Mouse (Mus musculus) hematopoietic stem cell, adult 5-6 weeks (primary cell): ENCODE data around the gene Ms4a4a. TPM values are rescaled to one million over a fixed set of nuclear protein-coding genes. Genes with fewer than 3 reads are reported as not detected.

Experiments used
- ATAC-seq, 2 experiments: fragments of 125-278 bp in 1 of 2; replicated peaks in 1 of 2; 2 replicates each; pipeline ENCODE4 v1.8.0; 2016 to 2017; ENCODE audit warnings: inconsistent platforms in 2 of 2, mild to moderate bottlenecking in 2 of 2, moderate number of reproducible peaks in 2 of 2, low read depth in 1 of 2, moderate TSS enrichment in 1 of 2; ENCODE audit not compliant: low FRiP score in 2 of 2, poor library complexity in 2 of 2, severe bottlenecking in 2 of 2, insufficient read depth in 1 of 2, low TSS enrichment in 1 of 2
- total RNA-seq: library from RNA; stranded (forward); fragments of 172-1452, 232-1000 nt; gene quantifications from 2 replicates; pipeline ENCODE4 v1.2.3, GENCODE M21; 2017

The Ms4a4a gene
- not detected in 2 replicates for total RNA-seq

GRCm38 (mm10) chr19:11375273-11375672 is at the start of gene Ms4a4a:
Gene Ms4a4a (plus strand): TSS chr19:11375523.
- ATAC-seq: no peak

GRCm38 (mm10) chr19:11335932-11336331 is 39.4 kb upstream of the Ms4a4a start, which contains the start of gene Ms4a7:
Gene Ms4a7 (minus strand): TSS chr19:11336146.
- peak; percentile 98 to 99 for ATAC-seq

- no peak for ATAC-seq
Observed at GRCm38 (mm10) chr19:11343147-11343546, 32.2 kb upstream of the Ms4a4a start.

- no peak for ATAC-seq
Observed at GRCm38 (mm10) chr19:11343992-11344391, 31.3 kb upstream of the Ms4a4a start.

- no peak for ATAC-seq
Observed at GRCm38 (mm10) chr19:11349698-11350481, 25.4 kb upstream of the Ms4a4a start.

GRCm38 (mm10) chr19:11351878-11352277 is 23.4 kb upstream of the Ms4a4a start:
- peak; percentile 48 to 65; a peak in 2 of 4 replicates for ATAC-seq

GRCm38 (mm10) chr19:11355730-11356129 is 19.6 kb upstream of the Ms4a4a start:
- ATAC-seq: peak; percentile 51 to 59; a peak in 2 of 4 replicates

- peak in 1 of 2 experiments; percentile 37; a peak in 1 of 4 replicates for ATAC-seq
Observed at GRCm38 (mm10) chr19:11360106-11360505, 15.2 kb upstream of the Ms4a4a start.

GRCm38 (mm10) chr19:11362002-11362401 is 13.3 kb upstream of the Ms4a4a start:
- 0 out of 4 replicates have a peak, but pooled peaks of 1 of the 2 experiments have one; percentile 46 for ATAC-seq

- ATAC-seq: no peak
Observed at GRCm38 (mm10) chr19:11368310-11368709, 7.0 kb upstream of the Ms4a4a start.

- ATAC-seq: no peak
Observed at GRCm38 (mm10) chr19:11371181-11371580, 4.1 kb upstream of the Ms4a4a start.

GRCm38 (mm10) chr19:11376399-11376798 is 1.1 kb downstream of the Ms4a4a start:
- no peak for ATAC-seq

- ATAC-seq: no peak
Observed at GRCm38 (mm10) chr19:11387109-11387508, 11.8 kb downstream of the Ms4a4a start.

GRCm38 (mm10) chr19:11387685-11388084 is 12.4 kb downstream of the Ms4a4a start:
- no peak for ATAC-seq

- ATAC-seq: no peak
Observed at GRCm38 (mm10) chr19:11388949-11389348, 13.6 kb downstream of the Ms4a4a start.

- no peak for ATAC-seq
Observed at GRCm38 (mm10) chr19:11395769-11396168, 20.4 kb downstream of the Ms4a4a start.

GRCm38 (mm10) chr19:11404527-11404926 is 29.2 kb downstream of the Ms4a4a start, which contains the start of gene Ms4a4c:
Gene Ms4a4c (plus strand): TSS chr19:11404770.
- ATAC-seq: no peak

- ATAC-seq: no peak
Observed at GRCm38 (mm10) chr19:11407428-11407827, 32.1 kb downstream of the Ms4a4a start.

- no peak for ATAC-seq
Observed at GRCm38 (mm10) chr19:11408591-11408990, 33.3 kb downstream of the Ms4a4a start.
